Mouse (Mus musculus) neural tube, embryonic 12.5 days (tissue): ENCODE data around the gene Aurka. TPM values are rescaled to one million over a fixed set of nuclear protein-coding genes. Genes with fewer than 3 reads are reported as not detected.

ENCODE experiments used
- ATAC-seq: fragments of 200-750 bp; cut with Nextera tagmentation; 2 replicates; pipeline ENCODE4 v1.8.0; 2017; ENCODE audit warnings: low read depth, mild to moderate bottlenecking, moderate TSS enrichment, moderate library complexity; ENCODE audit not compliant: low FRiP score
- H3K27ac ChIP-seq: fragments of 300-500 bp; sonication (generic); 2 replicates; pipeline ENCODE4 v1.5.1; 2016
- H3K27me3 ChIP-seq: fragments of 300-500 bp; sonication (generic); replicated peaks from 2 replicates; pipeline ENCODE4 v1.6.1; 2016; ENCODE audit warnings: mild to moderate bottlenecking
- H3K36me3 ChIP-seq: fragments of 300-500 bp; sonication (generic); 2 replicates; pipeline ENCODE4 v1.6.1; 2016; ENCODE audit warnings: mild to moderate bottlenecking
- H3K4me1 ChIP-seq: fragments of 300-500 bp; sonication (generic); 2 replicates; pipeline ENCODE4 v1.6.1; 2016
- H3K4me2 ChIP-seq: fragments of 300-500 bp; sonication (generic); replicated peaks from 2 replicates; pipeline ENCODE4 v1.6.1; 2016; ENCODE audit warnings: mild to moderate bottlenecking
- H3K4me3 ChIP-seq: fragments of 300-500 bp; sonication (generic); 2 replicates; pipeline ENCODE4 v1.5.1; 2016
- H3K9ac ChIP-seq: fragments of 300-500 bp; sonication (generic); 2 replicates; pipeline ENCODE4 v1.6.1; 2016; ENCODE audit warnings: mild to moderate bottlenecking
- H3K9me3 ChIP-seq: fragments of 300-500 bp; sonication (generic); 2 replicates; pipeline ENCODE4 v1.6.1; 2016; ENCODE audit warnings: mild to moderate bottlenecking
- WGBS: fragments of 180-500 bp; shearing (Covaris S2); methylation state at CpG from one replicate; pipeline ENCODE4 v1.1.7; 2016; 5-methylcytosine and 5-hydroxymethylcytosine counted together
- polyA plus RNA-seq: library from polyadenylated mRNA; unstranded; fragments of >200 nt; fragmentation: Nextera tagmentation; extraction: Ambion mirVana; gene quantifications from 2 replicates; pipeline ENCODE4 v1.2.1, GENCODE M21; 2016

Aurka gene
- polyA plus RNA-seq, 1 experiment from 2014 or later = 87.3 TPM

DNA sequence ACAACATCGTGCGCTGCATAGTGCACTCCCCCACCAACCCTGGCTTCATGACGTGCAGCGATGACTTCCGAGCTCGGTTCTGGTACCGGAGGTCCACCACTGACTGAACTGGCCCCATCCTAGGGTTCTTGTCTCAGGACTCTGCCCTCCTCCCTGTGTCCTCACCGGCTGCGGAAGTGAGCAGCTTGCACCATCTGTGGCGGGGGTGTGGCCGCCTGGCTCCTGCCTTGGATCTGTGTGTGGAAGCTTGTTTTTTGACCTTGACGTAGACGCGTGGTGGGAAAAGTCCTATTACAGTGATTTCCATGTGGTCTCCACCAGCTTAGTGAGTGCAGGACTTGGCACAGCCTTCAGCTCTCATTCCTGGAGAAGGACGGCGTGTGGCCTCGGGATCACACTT lies 10.2 kb upstream of the Aurka start:
- Histone ChIP-seq H3K27me3 (no peaks in the 10 kb centered on the region), H3K4me1 (no peaks in the 10 kb centered on the region), H3K4me2 (no peak overlapping the region), H3K9me3 (no peaks in the 10 kb centered on the region), H3K27ac (no peak overlapping the region), H3K36me3 (peaks cover 64% of the 10 kb centered on the region), H3K4me3 (no peak overlapping the region), H3K9ac (no peak overlapping the region)
- no peak for ATAC-seq
- 96% methylated on average over 17 of the region's 17 CpGs for WGBS

- Histone ChIP-seq H3K27ac (no peak overlapping the region), H3K9me3 (no peaks in the 10 kb centered on the region), H3K36me3 (peaks cover 84% of the 10 kb centered on the region), H3K4me1 (no peaks in the 10 kb centered on the region), H3K4me2 (no peak overlapping the region), H3K4me3 (no peak overlapping the region), H3K27me3 (no peaks in the 10 kb centered on the region), H3K9ac (no peak overlapping the region)
- no peak for ATAC-seq
- WGBS = 79% methylated on average over 7 of the region's 7 CpGs
Observed at GRCm38 (mm10) chr2:172378332-172378731, 8.0 kb upstream of the Aurka start.

GRCm38 (mm10) chr2:172376999-172377515 lies 6.7 kb upstream of the Aurka start:
- H3K27ac ChIP-seq = no peak overlapping the region
- no peak overlapping the region for H3K4me2 ChIP-seq
- H3K4me1 ChIP-seq = peaks cover 4% of the 10 kb centered on the region; the same call in 1 of the 2 replicates
- H3K9me3 ChIP-seq = no peaks in the 10 kb centered on the region
- no peaks in the 10 kb centered on the region for H3K27me3 ChIP-seq
- peaks cover 91% of the 10 kb centered on the region for H3K36me3 ChIP-seq
- 81% methylated on average over 5 of the region's 5 CpGs for WGBS
- ATAC-seq = no peak
- no peak overlapping the region for H3K9ac ChIP-seq
- H3K4me3 ChIP-seq = no peak overlapping the region

GRCm38 (mm10) chr2:172376551-172376950 lies 6.2 kb upstream of the Aurka start:
- Histone ChIP-seq H3K36me3 (peaks cover 86% of the 10 kb centered on the region), H3K4me1 (peaks cover 7% of the 10 kb centered on the region), H3K4me3 (no peak overlapping the region), H3K27me3 (no peaks in the 10 kb centered on the region), H3K9me3 (no peaks in the 10 kb centered on the region), H3K4me2 (no peak overlapping the region), H3K27ac (no peak overlapping the region), H3K9ac (no peak overlapping the region)
- WGBS = 91% methylated on average over 4 of the region's 4 CpGs
- ATAC-seq = no peak

- peak overlapping the region; percentile 93 for H3K4me3 ChIP-seq
- H3K9me3 ChIP-seq = no peaks in the 10 kb centered on the region
- peaks cover 47% of the 10 kb centered on the region for H3K36me3 ChIP-seq
- H3K27me3 ChIP-seq = no peaks in the 10 kb centered on the region
- WGBS = 0% methylated on average over 11 of the region's 11 CpGs
- peak overlapping the region; percentile 85 for H3K4me2 ChIP-seq
- H3K27ac ChIP-seq = no peak overlapping the region
- H3K4me1 ChIP-seq = peaks cover 29% of the 10 kb centered on the region
- peak overlapping the region; percentile 84 for H3K9ac ChIP-seq
- no peak for ATAC-seq
Observed at GRCm38 (mm10) chr2:172371258-172371657, 923 bp upstream of the Aurka start.

- Histone ChIP-seq H3K4me1 (peaks cover 2% of the 10 kb centered on the region; the same call in 1 of the 2 replicates), H3K9ac (no peak overlapping the region), H3K9me3 (no peaks in the 10 kb centered on the region), H3K4me2 (no peak overlapping the region), H3K4me3 (no peak overlapping the region), H3K27me3 (no peaks in the 10 kb centered on the region), H3K36me3 (peaks cover 79% of the 10 kb centered on the region), H3K27ac (no peak overlapping the region)
- 86% methylated on average over 7 of the region's 7 CpGs for WGBS
- no peak for ATAC-seq
Observed at GRCm38 (mm10) chr2:172363176-172363575, 7.2 kb downstream of the Aurka start.

DNA sequence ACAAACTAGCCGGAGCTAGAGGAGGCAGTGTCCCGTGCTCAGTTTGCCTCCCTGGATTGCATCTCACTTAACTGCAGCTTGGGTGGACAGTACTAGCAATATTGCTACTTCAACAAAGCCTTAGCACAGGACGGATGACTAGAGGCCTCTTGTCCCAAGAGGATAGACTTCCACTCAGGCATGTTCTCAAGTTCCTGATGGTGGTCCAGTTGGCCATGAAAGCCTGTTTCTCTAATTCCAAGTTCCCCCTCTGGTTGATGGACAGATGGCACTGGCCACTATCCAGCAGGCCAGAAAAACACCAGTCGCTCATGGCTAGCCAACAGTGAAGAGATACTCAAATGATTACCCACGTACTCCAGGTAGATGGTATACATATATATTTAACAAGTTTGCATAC lies 14.5 kb downstream of the Aurka start:
- WGBS = 81% methylated on average over 5 of the region's 5 CpGs
- no peak for ATAC-seq
- no peak overlapping the region for H3K27ac ChIP-seq

DNA sequence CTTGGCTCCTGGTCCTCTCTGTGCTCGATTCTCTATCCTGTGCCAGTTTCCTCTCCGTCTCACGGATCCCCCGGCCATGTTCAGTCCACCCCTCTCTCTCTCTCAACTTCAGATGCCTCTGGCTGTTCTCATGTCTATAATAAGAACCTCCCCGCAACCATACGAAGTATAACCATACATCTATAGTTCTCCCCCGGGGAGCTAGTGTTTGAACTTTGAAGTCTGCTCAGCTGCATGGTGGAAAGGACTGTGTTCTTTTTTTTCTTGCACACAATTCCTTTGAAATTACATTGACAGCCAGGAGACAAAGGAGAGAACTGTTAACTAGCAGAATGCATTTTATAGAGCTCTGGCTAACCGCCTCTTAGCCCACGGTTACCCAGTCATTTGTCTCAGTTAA lies 15.6 kb downstream of the Aurka start:
- no peaks in the 10 kb centered on the region for H3K27me3 ChIP-seq
- no peak overlapping the region for H3K4me3 ChIP-seq
- 52% methylated on average over 9 of the region's 9 CpGs for WGBS
- ATAC-seq = no peak
- no peak overlapping the region for H3K27ac ChIP-seq
- no peak overlapping the region for H3K9ac ChIP-seq
- no peak overlapping the region for H3K4me2 ChIP-seq
- no peaks in the 10 kb centered on the region for H3K4me1 ChIP-seq
- H3K36me3 ChIP-seq = peaks cover 49% of the 10 kb centered on the region
- H3K9me3 ChIP-seq = no peaks in the 10 kb centered on the region

More for the DNA sequence above, 14.5 kb downstream of the Aurka start:
- no peak overlapping the region for H3K4me3 ChIP-seq
- no peaks in the 10 kb centered on the region for H3K9me3 ChIP-seq
- H3K27me3 ChIP-seq = no peaks in the 10 kb centered on the region
- H3K4me2 ChIP-seq = no peak overlapping the region
- H3K9ac ChIP-seq = no peak overlapping the region
- no peaks in the 10 kb centered on the region for H3K4me1 ChIP-seq
- peaks cover 60% of the 10 kb centered on the region for H3K36me3 ChIP-seq

DNA sequence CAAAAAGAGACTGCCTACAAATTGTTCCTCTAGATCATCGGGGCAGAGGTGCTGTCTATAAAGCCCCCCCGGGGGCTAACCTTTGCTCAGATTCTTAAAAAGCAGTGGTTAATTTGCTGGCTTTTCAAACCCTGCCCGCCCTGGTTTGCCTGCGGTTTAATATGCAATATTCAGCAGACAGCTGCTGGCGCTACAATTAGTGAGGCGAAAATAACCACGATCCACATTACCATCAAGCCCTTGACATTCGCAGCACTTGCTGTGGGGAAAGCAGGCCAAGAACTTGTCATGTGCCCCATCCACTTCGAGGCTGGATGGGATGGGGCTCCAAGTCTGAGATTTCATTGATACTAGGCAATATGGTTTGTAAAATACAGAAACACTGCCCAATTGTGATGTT lies 17.1 kb downstream of the Aurka start:
- H3K9ac ChIP-seq = no peak overlapping the region
- H3K4me2 ChIP-seq = no peak overlapping the region
- ATAC-seq = no peak
- 61% methylated on average over 9 of the region's 9 CpGs for WGBS
- no peak overlapping the region for H3K4me3 ChIP-seq
- peaks cover 34% of the 10 kb centered on the region for H3K36me3 ChIP-seq
- no peaks in the 10 kb centered on the region for H3K9me3 ChIP-seq
- H3K27ac ChIP-seq = no peak overlapping the region
- H3K4me1 ChIP-seq = no peaks in the 10 kb centered on the region; the same call in 1 of the 2 replicates
- no peaks in the 10 kb centered on the region for H3K27me3 ChIP-seq

- Histone ChIP-seq H3K27ac (no peak overlapping the region), H3K36me3 (peaks cover 11% of the 10 kb centered on the region), H3K9ac (no peak overlapping the region), H3K4me1 (peaks cover 8% of the 10 kb centered on the region; the same call in 1 of the 2 replicates), H3K27me3 (no peaks in the 10 kb centered on the region), H3K4me2 (no peak overlapping the region), H3K9me3 (no peaks in the 10 kb centered on the region), H3K4me3 (no peak overlapping the region)
- no peak for ATAC-seq
- WGBS = 79% methylated on average over 8 of the region's 8 CpGs
Observed at GRCm38 (mm10) chr2:172350773-172351172, 19.6 kb downstream of the Aurka start.

DNA sequence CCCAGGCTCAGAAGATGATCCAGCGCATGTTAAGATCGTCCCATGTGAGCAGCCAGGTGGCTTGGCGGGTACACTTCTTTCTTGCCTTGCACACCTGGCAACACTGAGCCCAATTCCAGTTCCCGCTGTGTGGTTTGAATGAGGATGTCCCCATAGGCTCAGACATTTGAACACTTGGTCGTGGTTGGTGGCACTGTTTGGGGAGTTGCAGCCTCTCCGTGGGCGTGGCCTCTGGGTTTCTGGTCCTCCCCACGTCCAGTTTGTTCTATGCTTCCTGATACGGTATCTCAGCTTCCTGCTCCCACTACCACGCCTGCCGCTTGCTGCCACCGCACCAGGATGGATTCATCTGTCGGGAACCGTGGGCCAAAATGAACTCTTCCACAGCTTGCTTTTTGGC lies 20.6 kb downstream of the Aurka start:
- Histone ChIP-seq H3K27me3 (no peaks in the 10 kb centered on the region), H3K4me2 (no peak overlapping the region), H3K36me3 (peaks cover 2% of the 10 kb centered on the region; the same call in 1 of the 2 replicates), H3K4me3 (no peak overlapping the region), H3K27ac (no peak overlapping the region), H3K9ac (no peak overlapping the region), H3K4me1 (peaks cover 10% of the 10 kb centered on the region), H3K9me3 (no peaks in the 10 kb centered on the region)
- no peak for ATAC-seq
- WGBS = 80% methylated on average over 14 of the region's 14 CpGs

DNA sequence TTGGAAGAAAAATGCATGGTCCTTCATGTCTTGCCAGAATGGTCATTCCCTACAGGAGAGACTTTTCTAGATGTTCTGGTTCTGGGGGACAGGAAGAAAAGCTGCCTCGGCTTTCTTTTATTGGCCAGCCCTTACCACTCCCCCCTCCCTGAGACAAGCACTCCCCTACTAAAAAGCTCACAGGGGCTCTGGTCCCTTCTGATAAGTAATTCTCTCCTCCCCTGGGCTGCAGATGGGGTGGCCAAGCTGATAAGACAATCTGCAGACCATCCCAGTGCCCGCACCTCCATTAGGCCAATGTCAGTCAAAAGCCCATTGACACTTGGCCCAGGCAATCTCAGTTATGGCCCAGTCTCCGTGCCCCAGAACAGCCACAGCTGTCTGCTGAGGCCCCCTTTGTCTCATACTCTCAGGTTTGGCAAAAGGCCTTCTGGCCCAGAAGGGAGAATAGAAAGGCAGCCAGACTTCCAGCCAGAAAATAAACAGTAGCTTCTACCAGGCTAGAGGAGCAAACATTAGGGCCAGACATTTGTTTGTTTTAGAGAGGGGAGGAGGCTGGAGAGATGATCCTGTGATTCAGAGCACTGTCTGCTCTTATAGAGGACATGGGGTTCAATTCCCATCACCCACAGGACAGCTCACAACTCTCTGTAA lies 21.9 kb downstream of the Aurka start:
- ATAC-seq = no peak
- Histone ChIP-seq H3K27me3 (no peaks in the 10 kb centered on the region), H3K9ac (no peak overlapping the region), H3K4me3 (no peak overlapping the region), H3K27ac (no peak overlapping the region), H3K4me1 (peaks cover 12% of the 10 kb centered on the region), H3K36me3 (no peaks in the 10 kb centered on the region), H3K4me2 (0 out of 2 replicates have a peak overlapping the region, but pooled peaks have one; percentile 95), H3K9me3 (no peaks in the 10 kb centered on the region)
- 44% methylated on average over 3 of the region's 3 CpGs for WGBS
